Mouse (Mus musculus) left cerebral cortex, postnatal 25 days (tissue): ENCODE measurements around the gene Zfp358. TPM values are rescaled to one million over a fixed set of nuclear protein-coding genes. Genes with fewer than 3 reads are reported as not detected.
A peak's percentile ranks its signal among the peaks of the same experiment; 100 is the strongest.

ENCODE experiments used
- DNase-seq, 2 experiments: peaks; one replicate each; pipeline ENCODE4 v3.0.0; 2022; ENCODE audit warnings: low spot score in 2 of 2, mixed read lengths in 1 of 2
- intact Hi-C: fragments of 180-260 bp; cut with DNase I; formaldehyde crosslinking; loops from one replicate; pipeline ENCODE4 v1.15.1; 2025
- total RNA-seq, 2 experiments: library from RNA; stranded (reverse); gene quantifications; 2 replicates each; pipeline ENCODE4 v1.2.3; 2021

The Zfp358 gene
- total RNA-seq, 2 experiments from 2014 or later, result 28.2 to 30.3 TPM

DNA sequence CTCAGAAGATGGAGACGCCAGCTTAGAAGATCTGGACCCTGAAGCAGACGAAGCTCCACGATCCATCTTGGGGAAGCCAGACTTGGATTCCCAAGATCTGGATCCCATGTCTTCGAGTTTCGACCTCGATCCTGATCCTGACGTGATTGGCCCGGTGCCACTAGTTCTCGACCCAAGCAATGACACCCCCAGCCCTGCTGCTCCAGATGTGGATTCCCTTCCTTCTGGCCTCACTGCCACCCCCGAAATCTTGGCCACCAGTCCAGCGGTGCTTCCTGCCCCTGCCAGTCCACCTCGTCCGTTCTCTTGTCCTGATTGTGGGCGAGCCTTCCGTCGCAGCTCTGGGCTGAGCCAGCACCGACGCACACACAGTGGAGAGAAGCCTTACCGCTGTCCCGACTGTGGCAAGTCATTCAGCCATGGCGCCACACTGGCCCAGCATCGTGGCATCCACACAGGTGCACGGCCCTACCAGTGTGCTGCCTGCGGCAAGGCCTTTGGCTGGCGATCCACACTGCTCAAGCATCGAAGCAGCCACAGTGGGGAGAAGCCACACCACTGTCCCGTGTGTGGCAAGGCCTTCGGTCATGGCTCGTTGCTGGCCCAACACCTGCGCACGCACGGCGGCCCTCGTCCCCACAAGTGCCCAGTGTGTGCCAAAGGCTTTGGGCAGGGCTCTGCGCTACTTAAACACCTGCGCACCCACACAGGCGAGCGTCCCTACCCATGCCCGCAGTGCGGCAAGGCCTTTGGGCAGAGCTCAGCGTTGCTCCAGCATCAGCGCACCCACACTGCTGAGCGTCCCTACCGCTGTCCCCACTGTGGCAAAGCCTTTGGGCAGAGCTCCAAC, 2.9 kb downstream of the Zfp358 start:
- intact Hi-C loops, result loop anchor here (5.0 kb wide), 1 partner anchor 34 kb away; no protein-coding TSS in a partner anchor
- DNase-seq, result no peak

DNA sequence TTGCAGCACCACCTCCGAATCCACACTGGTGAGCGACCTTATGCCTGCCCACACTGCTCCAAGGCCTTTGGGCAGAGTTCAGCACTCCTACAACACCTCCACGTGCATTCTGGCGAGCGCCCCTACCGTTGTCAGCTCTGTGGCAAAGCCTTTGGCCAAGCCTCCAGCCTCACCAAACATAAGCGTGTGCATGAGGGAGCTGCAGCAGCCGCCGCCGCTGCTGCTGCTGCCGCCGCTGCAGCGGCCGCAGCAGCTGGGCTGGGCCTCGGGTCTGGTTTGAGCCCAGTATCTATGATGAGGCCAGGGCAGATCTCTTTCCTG, 3.5 kb downstream of the Zfp358 start:
- intact Hi-C loops, result loop anchor here (5.0 kb wide), 1 partner anchor 34 kb away; no protein-coding TSS in a partner anchor
- DNase-seq, result no peak

GRCm38 (mm10) chr8:3498583-3498982, 5.6 kb downstream of the Zfp358 start:
- intact Hi-C loops, result loop anchor here (5.0 kb wide), 1 partner anchor 36 kb away; no protein-coding TSS in a partner anchor
- DNase-seq, result no peak

DNA sequence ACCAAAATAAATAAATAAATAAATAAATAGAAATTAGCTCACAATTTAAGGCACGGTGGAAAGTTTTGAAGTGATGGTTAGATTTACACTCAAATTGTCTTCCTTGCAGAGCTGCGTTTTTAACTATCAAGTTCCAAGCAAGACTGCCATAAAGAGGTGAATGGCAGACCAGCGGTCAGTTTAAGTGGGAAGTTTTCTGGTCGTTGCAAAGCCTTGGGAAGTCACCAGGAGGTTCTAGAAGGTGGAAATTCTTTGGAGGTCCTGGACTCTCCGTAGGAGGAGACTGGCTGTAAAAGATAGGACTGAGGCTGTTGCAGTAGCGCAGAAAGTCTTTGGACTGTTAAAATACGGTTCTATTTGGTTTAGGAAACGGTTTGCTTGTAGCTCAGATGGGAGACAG, 6.8 kb downstream of the Zfp358 start:
- no peak for DNase-seq
- intact Hi-C loops, result loop anchor here (2.0 to 5.0 kb wide), 2 partner anchors 15 to 37 kb away; partner anchors contain the start of gene Pnpla6

- DNase-seq, result peak; percentile 99
- intact Hi-C loops, result loop anchor here (2.0 kb wide), 1 partner anchor 14 kb away; the partner anchor contains the start of gene Pnpla6
Measured at GRCm38 (mm10) chr8:3500235-3501090, 7.5 kb downstream of the Zfp358 start, which contains the start of gene Mcoln1. Mcoln1 (plus strand) TSS chr8:3500457.

DNA sequence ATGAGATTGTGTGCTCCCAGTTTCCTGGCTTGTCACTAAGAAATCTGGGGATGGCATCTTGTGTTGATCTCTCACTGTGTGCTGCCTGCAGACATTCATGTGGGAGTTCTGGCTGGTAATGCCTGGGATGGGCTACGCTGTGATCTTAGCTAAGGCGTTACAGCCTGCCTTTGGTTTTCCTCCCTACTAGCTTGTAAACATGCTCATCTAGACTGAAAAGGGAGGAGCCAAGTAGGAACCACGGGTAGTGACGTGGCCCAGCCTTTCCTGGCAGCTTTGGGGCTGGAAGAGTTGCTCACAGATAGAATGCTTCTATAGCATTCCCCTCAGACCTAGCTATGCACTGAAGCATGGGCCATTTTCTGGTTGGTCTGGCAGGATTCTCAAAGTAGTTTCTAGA, 9.3 kb downstream of the Zfp358 start:
- DNase-seq, result peak in 1 of 2 experiments; percentile 65
- intact Hi-C loops, result no loop called here

DNA sequence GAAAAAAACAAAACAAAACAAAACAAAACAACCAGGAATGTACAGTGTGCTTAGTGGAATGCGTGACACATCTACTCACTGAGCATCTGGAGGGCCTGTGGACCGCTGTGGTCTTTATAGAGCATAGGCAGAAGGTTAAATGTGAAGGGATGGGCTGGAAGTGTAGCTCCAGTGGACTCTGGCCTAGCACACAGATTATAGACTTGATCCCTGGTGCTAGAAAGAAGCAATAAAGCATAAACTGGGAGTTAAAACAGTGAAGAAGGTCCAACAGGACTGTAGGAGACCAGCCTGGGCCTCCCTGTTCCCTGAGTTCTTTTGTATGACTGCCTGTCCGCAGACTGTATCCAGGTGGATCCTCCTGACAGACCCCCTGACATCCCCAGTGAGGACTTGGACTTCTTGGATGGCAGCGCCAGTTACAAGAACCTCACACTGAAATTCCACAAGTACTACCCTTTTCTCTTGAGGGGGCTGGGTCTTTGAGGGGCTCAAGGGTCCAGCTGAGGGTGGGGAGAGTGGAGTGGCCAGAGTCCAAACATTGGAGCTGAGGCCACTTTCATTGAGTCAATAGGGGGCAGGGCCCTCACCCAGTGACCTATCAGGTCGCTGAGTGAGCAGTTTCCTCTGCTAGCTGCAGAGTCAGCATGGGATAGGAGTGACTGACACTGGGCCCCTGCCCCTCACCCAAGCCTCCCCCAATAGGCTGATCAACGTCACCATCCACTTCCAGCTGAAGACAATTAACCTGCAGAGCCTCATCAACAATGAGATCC, 15.2 kb downstream of the Zfp358 start:
- intact Hi-C loops, result no loop called here
- DNase-seq, result no peak

GRCm38 (mm10) chr8:3514681-3515247, 21.8 kb downstream of the Zfp358 start:
- intact Hi-C loops, result loop anchor here (2.0 to 5.0 kb wide), 2 partner anchors 14 to 108 kb away; partner anchors contain the start of genes Mcoln1, Pet100 and Xab2
- DNase-seq, result no peak

DNA sequence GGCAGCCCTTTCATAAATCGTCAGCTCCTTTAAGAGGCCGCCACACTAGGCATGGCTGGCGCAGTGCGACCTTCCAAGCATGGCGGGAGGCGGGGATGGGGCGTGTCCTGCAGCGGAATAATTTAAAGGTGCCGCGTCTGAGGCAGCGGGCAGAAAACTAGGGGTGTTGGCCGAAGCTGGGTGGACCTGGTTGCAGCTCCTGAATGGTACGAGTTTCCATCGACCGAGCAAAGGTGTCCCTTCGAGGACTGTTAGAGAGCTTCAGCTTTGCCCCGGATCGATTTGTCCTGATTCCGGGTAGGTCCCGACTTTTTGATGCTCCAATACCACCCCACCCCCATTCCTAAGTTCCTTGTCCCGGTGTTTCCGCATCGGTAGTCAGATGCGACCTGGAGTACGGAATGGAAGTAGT, 22.3 kb downstream of the Zfp358 start, which contains the start of gene Pnpla6:
TSS of gene Pnpla6 (plus strand) at position 125 of the 412 bp plus-strand sequence.
- intact Hi-C loops, result loop anchor here (2.0 to 5.0 kb wide), 2 partner anchors 14 to 107 kb away; partner anchors contain the start of genes Mcoln1, Pet100 and Xab2
- peak; percentile 87 to 94 for DNase-seq

- intact Hi-C loops, result loop anchor here (2.0 to 5.0 kb wide), 3 partner anchors 15 to 161 kb away; partner anchors contain the start of genes Mcoln1, Pet100, Trappc5 and Xab2
- DNase-seq, result peak; percentile 61 to 77
Measured at GRCm38 (mm10) chr8:3515771-3516417, 23.0 kb downstream of the Zfp358 start.

GRCm38 (mm10) chr8:3516450-3517116, 23.6 kb downstream of the Zfp358 start:
- DNase-seq, result peak; percentile 98
- intact Hi-C loops, result loop anchor here (2.0 to 5.0 kb wide), 2 partner anchors 106 to 160 kb away; partner anchors contain the start of genes Pet100, Trappc5 and Xab2

GRCm38 (mm10) chr8:3517117-3517495, 24.2 kb downstream of the Zfp358 start:
- intact Hi-C loops, result loop anchor here (2.0 to 5.0 kb wide), 2 partner anchors 105 to 160 kb away; partner anchors contain the start of genes Pet100, Trappc5 and Xab2
- peak in 1 of 2 experiments; percentile 29 for DNase-seq

DNA sequence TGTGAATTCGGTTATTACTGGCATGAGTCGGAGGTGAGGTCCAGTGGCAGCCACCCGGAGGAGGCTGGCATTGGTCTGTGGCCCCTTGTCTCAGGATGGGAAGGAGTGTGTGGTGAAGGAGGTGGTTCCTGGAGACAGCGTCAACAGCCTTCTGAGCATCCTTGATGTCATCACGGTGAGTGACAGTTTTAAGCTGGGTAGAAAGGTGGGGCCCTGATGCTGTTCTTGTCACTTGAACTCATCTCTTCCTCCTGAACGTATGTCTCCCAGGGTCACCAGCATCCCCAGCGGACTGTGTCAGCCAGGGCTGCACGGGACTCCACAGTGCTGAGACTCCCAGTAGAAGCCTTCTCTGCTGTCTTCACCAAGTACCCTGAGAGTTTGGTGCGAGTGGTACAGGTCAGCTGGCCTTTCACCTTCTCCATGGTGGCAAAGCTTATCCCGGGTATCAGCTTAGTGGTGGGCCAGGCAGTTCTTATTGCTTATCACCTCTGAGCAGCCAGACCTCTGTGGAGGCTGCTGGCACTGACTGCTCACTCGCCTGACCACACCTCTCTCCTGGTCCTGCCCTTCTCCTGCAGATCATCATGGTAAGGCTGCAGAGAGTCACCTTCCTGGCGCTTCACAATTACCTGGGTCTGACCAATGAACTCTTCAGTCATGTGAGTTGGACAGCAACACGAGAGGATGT, 29.2 kb downstream of the Zfp358 start:
- no peak for DNase-seq
- intact Hi-C loops, result no loop called here

- no peak for DNase-seq
- intact Hi-C loops, result no loop called here
Measured at GRCm38 (mm10) chr8:3530816-3531215, 37.9 kb downstream of the Zfp358 start.

DNA sequence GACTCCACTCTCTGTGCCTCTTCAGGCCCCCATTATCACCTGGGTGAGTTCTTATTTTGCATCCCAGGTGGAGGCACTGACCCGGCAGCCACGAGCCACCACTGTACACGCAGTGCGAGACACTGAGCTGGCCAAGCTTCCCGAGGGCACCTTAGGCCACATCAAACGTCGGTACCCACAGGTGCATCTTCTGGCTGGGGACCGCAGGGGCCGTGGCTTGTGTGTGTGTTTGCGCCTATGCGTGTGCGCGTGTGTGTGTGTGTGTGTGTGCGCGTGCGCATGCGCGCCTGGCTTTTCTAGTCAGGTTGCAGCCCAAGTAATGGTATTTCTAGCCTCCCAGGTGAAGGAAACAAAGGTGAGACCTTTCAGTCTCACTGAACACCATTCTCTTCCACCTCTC, 39.0 kb downstream of the Zfp358 start:
- intact Hi-C loops, result no loop called here
- DNase-seq, result no peak

- intact Hi-C loops, result no loop called here
- DNase-seq, result no peak
Measured at GRCm38 (mm10) chr8:3536053-3536841, 43.3 kb downstream of the Zfp358 start.
